Mouse (Mus musculus): ENCODE data around the gene Smap2. TPM values are rescaled to one million over a fixed set of nuclear protein-coding genes. Genes with fewer than 3 reads are reported as not detected.

Smap2 gene
- total and polyA plus RNA-seq, 2 experiments from 2014 or later, result 6.9 to 20.9 TPM

- no peak for DNase-seq (ENCODE audit: low spot score)
Measured at GRCm38 (mm10) chr4:120948938-120949337, 68.1 kb downstream of the Smap2 start.

GRCm38 (mm10) chr4:120935006-120935405, 82.0 kb downstream of the Smap2 start:
- H3K9me3 ChIP-seq (replicated peaks; ENCODE audit: control insufficient read depth, low read length), result peaks cover 4% of the 10 kb centered on the region
- no peak overlapping the region for H3K9ac ChIP-seq (replicated peaks; ENCODE audit: low read depth, low read length)
- WGBS, result 46% methylated on average over 3 of the region's 3 CpGs
- TF ChIP-seq EP300 (IDR thresholded peaks at IDR 0.05; ENCODE audit: low read depth) (no peak), CTCF (IDR thresholded peaks at IDR 0.05; ENCODE audit: low read depth) (no peak)
- H3K4me2 ChIP-seq (ENCODE audit: low read depth, low read length), result no peak overlapping the region
- no peak overlapping the region for H3K4me3 ChIP-seq (ENCODE audit: low read depth, low read length)
- H3K27me3 ChIP-seq (ENCODE audit: control insufficient read depth, insufficient read depth, low read length), result no peaks in the 10 kb centered on the region
- DNase-seq (ENCODE audit: low spot score) (no peak), ATAC-seq (ENCODE audit: insufficient read depth, low read depth) (no peak)
- H3K36me3 ChIP-seq (replicated peaks; ENCODE audit: control insufficient read depth, insufficient read depth, low read length), result peaks cover 34% of the 10 kb centered on the region
- H3K27ac ChIP-seq (ENCODE audit: low read depth), result no peak overlapping the region
- H3K4me1 ChIP-seq (ENCODE audit: control insufficient read depth, insufficient read depth), result no peaks in the 10 kb centered on the region

More at GRCm38 (mm10) chr4:120948938-120949337, 68.1 kb downstream of the Smap2 start:
- Histone ChIP-seq H3K4me3 (ENCODE audit: low read depth, low read length) (peak overlapping the region; percentile 9), H3K9me3 (replicated peaks; ENCODE audit: control insufficient read depth, low read length) (no peaks in the 10 kb centered on the region), H3K36me3 (replicated peaks; ENCODE audit: control insufficient read depth, insufficient read depth, low read length) (peaks cover 22% of the 10 kb centered on the region), H3K27ac (ENCODE audit: low read depth) (peak overlapping the region; percentile 52), H3K9ac (replicated peaks; ENCODE audit: low read depth, low read length) (no peak overlapping the region; the same call in 1 of the 2 replicates), H3K4me2 (ENCODE audit: low read depth, low read length) (peak overlapping the region; percentile 97), H3K27me3 (ENCODE audit: control insufficient read depth, insufficient read depth, low read length) (no peaks in the 10 kb centered on the region), H3K4me1 (ENCODE audit: control insufficient read depth, insufficient read depth) (peaks cover 3% of the 10 kb centered on the region; the same call in 1 of the 2 replicates)
- TF ChIP-seq CTCF (IDR thresholded peaks at IDR 0.05; ENCODE audit: low read depth), result no peak
- TF ChIP-seq EP300 (IDR thresholded peaks at IDR 0.05; ENCODE audit: low read depth), result no peak
- 57% methylated on average over 3 of the region's 3 CpGs for WGBS
- ATAC-seq (ENCODE audit: insufficient read depth, low read depth), result no peak

- Histone ChIP-seq H3K9ac (replicated peaks; ENCODE audit: low read depth, low read length) (no peak overlapping the region), H3K4me2 (ENCODE audit: low read depth, low read length) (no peak overlapping the region), H3K36me3 (replicated peaks; ENCODE audit: control insufficient read depth, insufficient read depth, low read length) (peaks cover 34% of the 10 kb centered on the region), H3K9me3 (replicated peaks; ENCODE audit: control insufficient read depth, low read length) (peaks cover 4% of the 10 kb centered on the region), H3K27me3 (ENCODE audit: control insufficient read depth, insufficient read depth, low read length) (no peaks in the 10 kb centered on the region), H3K4me3 (ENCODE audit: low read depth, low read length) (no peak overlapping the region), H3K4me1 (ENCODE audit: control insufficient read depth, insufficient read depth) (no peaks in the 10 kb centered on the region), H3K27ac (ENCODE audit: low read depth) (no peak overlapping the region)
- WGBS, result 95% methylated on average over 18 of the region's 18 CpGs
- ATAC-seq (ENCODE audit: insufficient read depth, low read depth) (no peak), DNase-seq (ENCODE audit: low spot score) (no peak)
- TF ChIP-seq EP300 (IDR thresholded peaks at IDR 0.05; ENCODE audit: low read depth), result no peak
- no peak for TF ChIP-seq CTCF (IDR thresholded peaks at IDR 0.05; ENCODE audit: low read depth)
Measured at GRCm38 (mm10) chr4:120930736-120931135, 86.3 kb downstream of the Smap2 start.

GRCm38 (mm10) chr4:120928686-120929085, 88.4 kb downstream of the Smap2 start:
- WGBS, result 75% methylated on average over 3 of the region's 3 CpGs
- Histone ChIP-seq H3K4me2 (ENCODE audit: low read depth, low read length) (no peak overlapping the region), H3K9me3 (replicated peaks; ENCODE audit: control insufficient read depth, low read length) (peaks cover 4% of the 10 kb centered on the region), H3K4me1 (ENCODE audit: control insufficient read depth, insufficient read depth) (no peaks in the 10 kb centered on the region), H3K9ac (replicated peaks; ENCODE audit: low read depth, low read length) (no peak overlapping the region), H3K27ac (ENCODE audit: low read depth) (no peak overlapping the region), H3K4me3 (ENCODE audit: low read depth, low read length) (no peak overlapping the region), H3K36me3 (replicated peaks; ENCODE audit: control insufficient read depth, insufficient read depth, low read length) (peaks cover 22% of the 10 kb centered on the region), H3K27me3 (ENCODE audit: control insufficient read depth, insufficient read depth, low read length) (no peaks in the 10 kb centered on the region)
- peak; percentile 30 for DNase-seq (ENCODE audit: low spot score)
- ATAC-seq (ENCODE audit: insufficient read depth, low read depth), result no peak
- TF ChIP-seq EP300 (IDR thresholded peaks at IDR 0.05; ENCODE audit: low read depth), result no peak
- peak; percentile 27; the same call in 1 of the 2 replicates for TF ChIP-seq CTCF (IDR thresholded peaks at IDR 0.05; ENCODE audit: low read depth)

- Histone ChIP-seq H3K27ac (ENCODE audit: low read depth) (peak overlapping the region; percentile 96), H3K9ac (replicated peaks; ENCODE audit: low read depth, low read length) (peak overlapping the region; percentile 73), H3K27me3 (ENCODE audit: control insufficient read depth, insufficient read depth, low read length) (no peaks in the 10 kb centered on the region), H3K4me2 (ENCODE audit: low read depth, low read length) (peak overlapping the region; percentile 80), H3K4me1 (ENCODE audit: control insufficient read depth, insufficient read depth) (no peaks in the 10 kb centered on the region), H3K4me3 (ENCODE audit: low read depth, low read length) (peak overlapping the region; percentile 83), H3K9me3 (replicated peaks; ENCODE audit: control insufficient read depth, low read length) (no peaks in the 10 kb centered on the region), H3K36me3 (replicated peaks; ENCODE audit: control insufficient read depth, insufficient read depth, low read length) (peaks cover 17% of the 10 kb centered on the region)
- peak; percentile 80 for DNase-seq (ENCODE audit: low spot score)
- ATAC-seq (ENCODE audit: insufficient read depth, low read depth), result peak; percentile 73
- 20% methylated on average over 3 of the region's 3 CpGs for WGBS
- TF ChIP-seq CTCF (IDR thresholded peaks at IDR 0.05; ENCODE audit: low read depth) (peak; percentile 33; the same call in 1 of the 2 replicates), EP300 (IDR thresholded peaks at IDR 0.05; ENCODE audit: low read depth) (no peak)
Measured at GRCm38 (mm10) chr4:120925386-120925785, 91.7 kb downstream of the Smap2 start.
